Mouse (Mus musculus) forebrain, embryonic 13.5 days (tissue): ENCODE results near the gene Plagl2. TPM values are rescaled to one million over a fixed set of nuclear protein-coding genes. Genes with fewer than 3 reads are reported as not detected.

Experiments
- ATAC-seq: fragments of 200-750 bp; cut with Nextera tagmentation; 2 replicates; pipeline ENCODE4 v1.8.0; 2017
- H3K27ac ChIP-seq: fragments of 300-500 bp; sonication (generic); 2 replicates; pipeline ENCODE4 v1.5.1; 2015; ENCODE audit warnings: inconsistent platforms, mild to moderate bottlenecking, moderate library complexity
- H3K27me3 ChIP-seq: fragments of 300-500 bp; sonication (generic); 2 replicates; pipeline ENCODE4 v1.6.1; 2015; ENCODE audit warnings: mild to moderate bottlenecking, inconsistent platforms
- H3K36me3 ChIP-seq: fragments of 300-500 bp; sonication (generic); 2 replicates; pipeline ENCODE4 v1.6.1; 2015; ENCODE audit warnings: mild to moderate bottlenecking, inconsistent platforms; ENCODE audit not compliant: poor library complexity, severe bottlenecking
- H3K4me1 ChIP-seq: fragments of 300-500 bp; sonication (generic); 2 replicates; pipeline ENCODE4 v1.6.1; 2015; ENCODE audit warnings: inconsistent platforms
- H3K4me2 ChIP-seq: fragments of 300-500 bp; sonication (generic); 2 replicates; pipeline ENCODE4 v1.6.1; 2015; ENCODE audit warnings: inconsistent platforms, mild to moderate bottlenecking, moderate library complexity
- H3K4me3 ChIP-seq: fragments of 300-500 bp; sonication (generic); 2 replicates; pipeline ENCODE4 v1.5.1; 2015; ENCODE audit warnings: mild to moderate bottlenecking, inconsistent platforms
- H3K9ac ChIP-seq: fragments of 300-500 bp; sonication (generic); 2 replicates; pipeline ENCODE4 v1.6.1; 2015; ENCODE audit warnings: mild to moderate bottlenecking, inconsistent platforms
- H3K9me3 ChIP-seq: fragments of 300-500 bp; sonication (generic); replicated peaks from 2 replicates; pipeline ENCODE4 v1.6.1; 2016; ENCODE audit warnings: inconsistent platforms
- WGBS: fragments of 180-500 bp; shearing (Covaris S2); methylation state at CpG from one replicate; pipeline ENCODE4 v1.1.7; 2015; 5-methylcytosine and 5-hydroxymethylcytosine counted together
- polyA plus RNA-seq: library from polyadenylated mRNA; unstranded; fragments of >200 nt; fragmentation: Nextera tagmentation; extraction: Ambion mirVana; gene quantifications from 2 replicates; pipeline ENCODE4 v1.2.1, GENCODE M21; 2015

The Plagl2 gene
- polyA plus RNA-seq, 1 experiment from 2014 or later = 12.0 TPM

DNA sequence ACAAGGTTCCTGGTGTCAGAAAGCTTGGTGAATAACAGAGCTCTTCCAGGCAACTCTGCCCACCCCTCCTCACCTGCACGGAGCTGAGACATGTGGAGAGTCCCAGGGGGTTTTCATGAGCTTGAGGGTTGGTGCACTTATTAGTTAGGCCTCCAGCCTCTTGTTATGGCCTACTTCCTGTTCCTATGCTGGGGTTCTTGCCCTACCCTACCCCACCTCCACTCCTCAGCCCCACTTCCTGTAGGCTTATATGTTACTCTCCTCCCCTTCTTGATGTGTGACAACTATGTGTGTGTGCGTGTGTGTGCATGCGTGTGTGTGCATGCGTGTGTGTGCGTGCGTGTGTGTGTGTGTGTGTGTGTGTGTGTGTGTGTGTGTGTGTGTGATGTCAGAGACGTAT is 21.8 kb upstream of the Plagl2 start:
- Histone ChIP-seq H3K27ac (no peak overlapping the region), H3K9ac (no peak overlapping the region), H3K4me3 (no peak overlapping the region), H3K4me1 (no peaks in the 10 kb centered on the region), H3K4me2 (no peak overlapping the region), H3K9me3 (no peaks in the 10 kb centered on the region), H3K27me3 (no peaks in the 10 kb centered on the region), H3K36me3 (peaks cover 82% of the 10 kb centered on the region)
- no peak for ATAC-seq
- 90% methylated on average over 4 of the region's 7 CpGs for WGBS

DNA sequence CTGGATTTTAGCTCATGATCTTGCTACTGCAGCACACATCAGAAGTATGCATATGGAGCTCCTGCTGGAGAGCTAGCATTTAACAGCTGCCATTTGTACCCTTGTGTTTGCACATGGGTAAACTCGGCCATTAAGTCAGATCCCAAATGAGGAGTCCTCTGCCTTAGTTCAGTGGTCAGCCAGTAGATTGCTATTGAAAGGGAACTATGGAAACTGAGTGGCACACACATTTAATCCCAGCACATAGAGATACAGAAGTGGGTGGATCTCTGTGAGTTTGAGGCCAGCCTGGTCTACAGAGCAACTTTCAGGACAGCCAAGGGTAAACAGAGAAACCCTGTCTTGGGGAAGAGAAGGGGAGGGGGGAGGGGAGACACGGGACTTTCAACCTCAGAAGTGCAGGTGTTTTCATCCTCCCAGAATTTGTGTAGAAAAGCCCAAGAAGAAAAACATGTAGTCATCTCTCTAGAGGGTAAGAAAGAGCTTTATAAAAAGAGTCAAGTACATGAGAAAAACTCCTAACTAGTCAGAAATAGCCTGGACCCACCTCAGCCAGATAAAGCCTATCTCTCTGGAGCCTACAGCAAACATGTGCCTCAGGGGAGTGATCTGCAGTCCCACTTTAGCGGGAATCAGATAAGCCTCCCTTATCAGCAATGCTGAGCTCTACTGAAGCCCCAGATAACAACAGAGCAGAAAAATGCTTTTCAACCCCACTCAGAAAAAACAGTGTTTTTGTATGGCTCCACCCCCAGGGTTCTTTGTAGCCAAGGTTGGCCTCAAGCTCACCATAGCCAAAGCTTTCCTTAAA is 18.8 kb upstream of the Plagl2 start:
- WGBS = 83% methylated on average over 3 of the region's 3 CpGs
- ATAC-seq = no peak
- peaks cover 56% of the 10 kb centered on the region for H3K36me3 ChIP-seq

DNA sequence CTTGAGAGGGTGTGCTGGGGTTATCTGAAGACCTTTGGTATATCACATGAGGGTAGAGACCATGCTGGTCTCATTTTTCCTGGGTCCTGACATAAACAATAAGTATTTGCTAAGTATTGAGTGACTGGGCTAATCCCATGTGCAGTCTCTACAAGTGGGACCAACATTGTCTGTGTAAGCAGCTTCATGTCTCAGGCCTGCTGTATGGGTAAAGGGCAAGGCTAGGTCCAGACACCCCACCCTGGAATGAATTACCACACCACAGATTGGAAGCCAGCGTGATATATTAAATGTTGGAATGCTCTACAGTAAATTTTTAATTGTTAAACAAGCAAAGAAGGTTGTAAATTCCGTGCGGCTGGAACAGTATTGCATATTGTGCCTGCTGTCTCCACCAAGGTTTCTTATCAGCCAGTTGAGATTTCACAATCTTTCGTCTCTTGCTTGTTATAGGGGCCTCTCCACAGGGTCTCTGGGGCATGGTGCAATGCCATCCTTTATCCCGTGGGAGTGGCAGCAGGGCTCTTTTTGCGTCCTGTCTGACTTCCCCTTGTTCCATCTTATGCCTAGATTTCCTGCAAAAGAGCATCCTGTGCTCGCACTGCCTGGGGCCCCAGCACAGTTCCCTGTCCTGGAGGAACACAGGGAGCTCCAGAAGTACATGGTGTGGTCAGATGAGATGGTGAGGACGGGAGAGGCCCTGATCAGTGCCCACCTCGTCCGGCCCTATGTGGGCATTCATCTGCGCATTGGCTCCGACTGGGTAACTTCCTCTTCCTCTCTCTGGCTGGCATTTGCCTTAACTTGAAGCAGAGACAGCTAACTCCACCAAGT is 18.0 kb upstream of the Plagl2 start:
- Histone ChIP-seq H3K4me1 (no peaks in the 10 kb centered on the region), H3K9ac (no peak overlapping the region)
- 86% methylated on average over 12 of the region's 12 CpGs for WGBS

More for the DNA sequence above, 18.8 kb upstream of the Plagl2 start:
- H3K9me3 ChIP-seq = no peaks in the 10 kb centered on the region
- H3K27ac ChIP-seq = no peak overlapping the region
- H3K4me1 ChIP-seq = no peaks in the 10 kb centered on the region
- H3K4me2 ChIP-seq = no peak overlapping the region
- no peaks in the 10 kb centered on the region for H3K27me3 ChIP-seq
- H3K9ac ChIP-seq = no peak overlapping the region
- no peak overlapping the region for H3K4me3 ChIP-seq

DNA sequence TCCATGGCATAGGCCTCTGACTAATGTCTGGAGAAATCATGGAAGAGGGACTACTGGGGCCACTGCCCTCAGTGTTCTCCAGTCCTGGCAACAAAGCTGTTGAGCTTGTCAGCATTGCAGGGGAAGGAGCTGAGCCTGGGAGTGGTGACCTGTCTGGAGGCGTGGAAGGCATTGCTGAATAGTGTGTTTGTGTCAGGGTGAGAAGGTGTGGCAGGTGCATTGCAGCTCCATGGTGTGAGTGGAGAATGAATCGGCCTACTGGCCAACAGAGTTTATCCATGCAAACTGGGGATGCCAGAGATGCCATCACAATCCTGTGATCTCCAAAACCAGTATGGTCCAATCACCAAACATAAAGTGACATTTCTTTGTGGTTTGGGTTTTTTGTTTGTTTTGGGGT is 15.4 kb upstream of the Plagl2 start:
- WGBS = 90% methylated on average over 2 of the region's 2 CpGs
- no peak for ATAC-seq
- no peaks in the 10 kb centered on the region for H3K27me3 ChIP-seq
- no peaks in the 10 kb centered on the region for H3K4me1 ChIP-seq
- no peak overlapping the region for H3K27ac ChIP-seq
- no peak overlapping the region for H3K9ac ChIP-seq
- H3K4me2 ChIP-seq = no peak overlapping the region
- no peak overlapping the region for H3K4me3 ChIP-seq
- peaks cover 44% of the 10 kb centered on the region for H3K36me3 ChIP-seq
- no peaks in the 10 kb centered on the region for H3K9me3 ChIP-seq

More for the DNA sequence above, 18.0 kb upstream of the Plagl2 start:
- Histone ChIP-seq H3K27me3 (no peaks in the 10 kb centered on the region), H3K4me3 (no peak overlapping the region), H3K36me3 (peaks cover 50% of the 10 kb centered on the region), H3K4me2 (no peak overlapping the region), H3K27ac (no peak overlapping the region), H3K9me3 (no peaks in the 10 kb centered on the region)
- ATAC-seq = no peak

DNA sequence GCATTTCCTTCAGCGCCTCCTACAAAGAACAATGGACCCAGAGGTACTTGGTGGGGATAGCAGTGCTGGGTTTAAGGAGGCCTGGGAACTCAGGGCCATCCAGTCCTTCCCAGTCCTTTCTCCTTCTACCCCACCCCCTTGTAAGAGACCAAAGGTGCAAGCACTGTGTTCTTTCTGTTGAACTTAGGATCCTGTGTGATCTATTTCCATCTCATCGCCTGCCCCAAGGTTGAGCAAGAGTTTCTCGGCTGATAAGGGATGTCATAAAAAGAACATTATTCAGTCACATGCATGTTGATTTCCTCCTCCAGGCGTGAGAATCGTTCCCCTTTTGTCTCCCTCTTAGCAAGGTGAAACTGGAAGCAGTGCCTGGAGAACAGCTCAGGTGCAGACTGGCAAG is 8.5 kb upstream of the Plagl2 start:
- Histone ChIP-seq H3K36me3 (peaks cover 62% of the 10 kb centered on the region), H3K9ac (no peak overlapping the region), H3K27ac (no peak overlapping the region), H3K4me2 (no peak overlapping the region), H3K27me3 (no peaks in the 10 kb centered on the region), H3K4me1 (no peaks in the 10 kb centered on the region), H3K4me3 (no peak overlapping the region), H3K9me3 (no peaks in the 10 kb centered on the region)
- ATAC-seq = no peak
- 94% methylated on average over 5 of the region's 5 CpGs for WGBS

DNA sequence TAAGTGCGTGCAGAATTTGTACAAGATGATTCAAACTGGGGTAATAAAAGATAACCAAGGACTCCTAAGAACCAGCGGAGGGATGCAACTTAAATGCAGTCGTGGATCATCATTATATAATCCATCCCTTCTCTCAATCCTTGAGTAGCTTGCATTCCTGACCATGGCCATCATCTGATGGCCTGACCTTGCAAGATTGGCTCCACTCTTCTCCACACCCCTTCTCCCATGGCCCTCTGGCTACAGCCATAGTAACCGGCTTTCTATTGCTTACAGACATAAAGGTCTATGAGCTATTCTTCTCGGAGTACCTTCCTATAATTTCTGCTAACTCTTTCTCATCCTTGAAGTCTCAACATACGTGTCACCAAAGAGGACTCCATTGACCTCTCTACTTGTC is 930 bp upstream of the Plagl2 start:
- no peaks in the 10 kb centered on the region for H3K9me3 ChIP-seq

DNA sequence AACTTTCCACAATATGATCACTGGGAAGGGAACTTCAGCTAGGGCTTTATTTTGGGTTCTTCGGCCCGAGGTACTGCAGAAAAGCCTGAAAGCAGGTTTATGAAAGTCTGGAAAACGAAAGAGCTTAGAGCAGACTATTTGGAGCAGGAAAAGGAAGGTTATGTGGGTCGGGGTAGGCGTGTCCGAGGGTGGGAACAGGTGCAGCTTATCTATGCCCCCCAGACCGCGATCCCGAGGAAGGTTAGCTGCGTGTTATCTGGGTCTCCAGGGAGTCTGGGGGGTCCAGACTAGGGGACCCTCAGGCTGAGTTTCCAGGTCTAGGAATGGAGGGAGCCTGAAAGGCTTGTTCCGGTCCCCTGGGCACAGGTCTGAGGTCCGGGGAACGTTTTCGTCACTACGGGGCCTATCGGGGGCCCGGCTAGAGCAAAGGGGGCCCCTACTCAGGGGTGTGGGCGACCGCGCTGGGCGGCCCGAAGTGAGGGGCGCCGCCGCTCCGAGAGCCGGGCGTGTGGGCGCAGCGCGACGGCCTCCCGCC is 458 bp downstream of the Plagl2 start:
- Histone ChIP-seq H3K36me3 (peaks cover 33% of the 10 kb centered on the region), H3K27ac (peak overlapping the region; percentile 82), H3K4me2 (peak overlapping the region; percentile 91), H3K4me1 (peaks cover 51% of the 10 kb centered on the region), H3K9me3 (no peaks in the 10 kb centered on the region), H3K9ac (peak overlapping the region; percentile 99), H3K27me3 (no peaks in the 10 kb centered on the region), H3K4me3 (peak overlapping the region; percentile 97)
- 0% methylated on average over 28 of the region's 33 CpGs for WGBS
- peak; percentile 79 for ATAC-seq

More for the DNA sequence above, 930 bp upstream of the Plagl2 start:
- Histone ChIP-seq H3K4me2 (peak overlapping the region; percentile 91), H3K36me3 (peaks cover 34% of the 10 kb centered on the region), H3K27ac (peak overlapping the region; percentile 82; the same call in 1 of the 2 replicates), H3K4me3 (peak overlapping the region; percentile 97), H3K9ac (peak overlapping the region; percentile 99), H3K4me1 (peaks cover 49% of the 10 kb centered on the region), H3K27me3 (no peaks in the 10 kb centered on the region)
- 67% methylated on average over 6 of the region's 6 CpGs for WGBS
- ATAC-seq = no peak

DNA sequence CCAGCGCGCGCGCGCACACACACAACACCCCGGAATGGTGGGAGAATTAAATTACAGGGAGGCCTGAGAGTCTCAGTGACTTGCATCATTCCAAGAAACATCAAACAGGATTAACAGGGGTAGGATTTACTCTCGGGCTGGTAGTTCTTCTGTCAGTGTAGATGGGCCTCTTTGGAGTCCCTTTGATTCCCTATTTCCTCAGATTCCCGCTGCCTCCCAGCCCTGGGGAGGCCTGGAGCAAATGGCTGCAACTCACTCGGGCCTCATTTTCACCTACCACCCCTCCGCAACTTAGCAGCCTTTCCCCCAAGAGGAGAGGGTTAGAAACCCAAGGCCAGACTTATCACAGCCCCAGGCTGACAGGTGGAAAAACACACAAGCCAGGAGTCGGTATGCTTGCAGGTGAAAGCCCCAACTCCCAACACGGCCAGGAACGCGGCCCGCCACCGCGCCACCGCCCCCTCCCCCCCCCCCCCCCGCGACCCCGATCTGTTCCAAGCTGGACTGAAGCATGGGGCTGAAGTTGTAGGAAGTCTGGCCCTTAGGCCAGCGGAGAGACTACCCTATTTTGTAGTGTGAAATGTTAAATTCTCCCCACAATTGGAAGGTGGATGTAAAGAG is 1.3 kb downstream of the Plagl2 start:
- peaks cover 34% of the 10 kb centered on the region for H3K36me3 ChIP-seq
- H3K27me3 ChIP-seq = no peaks in the 10 kb centered on the region
- peak overlapping the region; percentile 91 for H3K4me2 ChIP-seq
- no peak for ATAC-seq
- peak overlapping the region; percentile 97 for H3K4me3 ChIP-seq
- peak overlapping the region; percentile 99 for H3K9ac ChIP-seq
- peak overlapping the region; percentile 54; the same call in 1 of the 2 replicates for H3K27ac ChIP-seq
- H3K4me1 ChIP-seq = peaks cover 51% of the 10 kb centered on the region
- H3K9me3 ChIP-seq = no peaks in the 10 kb centered on the region
- under 1% methylated on average over 20 of the region's 22 CpGs for WGBS

DNA sequence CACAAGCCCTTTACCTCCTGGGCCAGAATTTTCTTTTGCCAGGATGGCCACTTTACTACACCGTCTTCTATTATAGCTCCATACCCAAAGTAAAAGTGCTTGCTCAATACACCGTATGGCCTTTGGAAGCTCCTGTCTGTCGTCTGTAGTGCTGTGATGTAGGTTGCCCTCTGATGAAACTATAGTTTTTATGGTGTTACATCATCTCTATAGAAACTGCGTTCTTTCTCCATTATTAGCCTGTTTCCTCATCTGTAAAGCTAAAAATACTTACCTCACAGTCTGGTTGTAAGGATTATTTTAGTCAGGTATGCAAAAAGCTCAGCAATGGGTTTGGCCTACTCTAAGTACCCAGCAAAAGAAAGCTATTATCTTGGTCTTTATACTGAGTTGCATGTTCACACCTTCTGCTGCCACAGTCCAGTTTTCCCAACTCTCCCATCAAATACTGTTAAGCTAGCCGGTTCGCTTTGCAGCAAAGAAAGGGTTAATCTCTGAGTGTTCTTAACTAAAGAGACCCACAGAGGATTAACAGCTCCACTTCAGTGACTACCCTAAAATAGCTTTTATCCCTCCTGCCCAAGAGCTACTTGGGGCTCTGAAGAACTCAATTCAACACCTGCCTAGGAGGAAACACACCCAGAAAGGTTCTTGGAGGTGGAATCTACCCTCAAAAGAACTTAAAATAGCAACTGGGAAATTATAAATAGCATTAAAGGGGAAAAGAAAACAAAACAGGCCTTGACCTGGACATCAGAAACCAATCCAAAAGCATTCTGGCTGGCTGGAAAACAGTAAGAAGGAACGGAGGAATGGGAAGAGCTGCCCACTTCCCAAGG is 2.0 kb downstream of the Plagl2 start:
- H3K4me3 ChIP-seq = peak overlapping the region; percentile 97
- H3K9ac ChIP-seq = peak overlapping the region; percentile 99
- H3K27me3 ChIP-seq = no peaks in the 10 kb centered on the region
- peak overlapping the region; percentile 91 for H3K4me2 ChIP-seq
- 0 out of 2 replicates have a peak overlapping the region, but pooled peaks have one; percentile 54 for H3K27ac ChIP-seq
- no peaks in the 10 kb centered on the region for H3K9me3 ChIP-seq
- WGBS = 39% methylated on average over 7 of the region's 7 CpGs
- H3K4me1 ChIP-seq = peaks cover 51% of the 10 kb centered on the region
- peaks cover 41% of the 10 kb centered on the region for H3K36me3 ChIP-seq
- ATAC-seq = no peak

DNA sequence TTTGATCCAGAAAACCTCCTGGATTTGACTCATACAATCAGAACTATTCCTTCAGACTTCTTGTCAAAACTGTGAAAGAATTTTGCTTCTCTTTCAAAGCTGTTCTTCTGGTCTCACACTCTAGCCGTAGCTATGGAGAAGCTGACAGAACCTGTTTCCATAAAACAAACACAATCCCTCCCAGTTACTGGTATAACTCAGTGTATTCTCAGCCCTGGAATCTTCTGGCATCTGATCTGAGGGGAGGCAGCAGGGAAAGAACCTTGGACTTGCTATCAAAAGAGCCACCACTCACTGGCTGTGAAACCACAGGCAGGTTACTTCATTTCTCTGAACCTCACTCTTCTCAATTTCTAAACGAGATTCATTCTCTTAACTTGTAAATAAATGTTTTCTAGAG is 2.8 kb downstream of the Plagl2 start:
- peaks cover 47% of the 10 kb centered on the region for H3K36me3 ChIP-seq
- H3K4me2 ChIP-seq = peak overlapping the region; percentile 91; the same call in 1 of the 2 replicates
- no peak for ATAC-seq
- no peak overlapping the region for H3K4me3 ChIP-seq
- peak overlapping the region; percentile 45; the same call in 1 of the 2 replicates for H3K9ac ChIP-seq
- WGBS = 54% methylated on average over 2 of the region's 2 CpGs
- no peaks in the 10 kb centered on the region for H3K27me3 ChIP-seq
- peaks cover 51% of the 10 kb centered on the region for H3K4me1 ChIP-seq
- no peaks in the 10 kb centered on the region for H3K9me3 ChIP-seq
- H3K27ac ChIP-seq = no peak overlapping the region

DNA sequence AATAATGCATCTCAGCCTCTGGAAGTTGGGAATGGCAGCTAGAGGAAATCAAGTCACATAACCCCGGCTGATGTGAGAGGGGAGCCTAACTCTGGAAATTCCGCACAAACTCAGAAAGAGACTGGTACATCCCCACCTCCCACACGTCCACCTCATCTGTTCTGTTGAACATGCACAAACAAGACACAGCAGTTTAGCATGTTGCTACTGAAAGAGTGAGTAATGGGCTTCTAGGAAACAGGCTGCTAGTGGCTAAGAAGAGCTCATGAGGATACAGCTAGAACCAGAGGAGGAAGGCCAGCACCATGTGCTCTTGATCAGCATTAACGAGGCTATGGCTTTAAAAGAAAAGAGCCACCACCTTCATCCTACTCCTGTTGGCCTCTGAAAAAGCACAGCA is 3.3 kb downstream of the Plagl2 start:
- peaks cover 48% of the 10 kb centered on the region for H3K4me1 ChIP-seq
- no peak for ATAC-seq
- no peak overlapping the region; the same call in 1 of the 2 replicates for H3K27ac ChIP-seq
- H3K9ac ChIP-seq = peak overlapping the region; percentile 45; the same call in 1 of the 2 replicates
- 64% methylated on average over 4 of the region's 4 CpGs for WGBS
- H3K4me3 ChIP-seq = no peak overlapping the region
- H3K36me3 ChIP-seq = peaks cover 48% of the 10 kb centered on the region
- no peaks in the 10 kb centered on the region for H3K9me3 ChIP-seq
- H3K4me2 ChIP-seq = no peak overlapping the region
- H3K27me3 ChIP-seq = no peaks in the 10 kb centered on the region
